Mouse (Mus musculus): ENCODE results near the gene Begain. TPM values are rescaled to one million over a fixed set of nuclear protein-coding genes. Genes with fewer than 3 reads are reported as not detected.

Begain gene
- polyA plus RNA-seq, 2 experiments, result 0.88 to 1.4 TPM

DNA sequence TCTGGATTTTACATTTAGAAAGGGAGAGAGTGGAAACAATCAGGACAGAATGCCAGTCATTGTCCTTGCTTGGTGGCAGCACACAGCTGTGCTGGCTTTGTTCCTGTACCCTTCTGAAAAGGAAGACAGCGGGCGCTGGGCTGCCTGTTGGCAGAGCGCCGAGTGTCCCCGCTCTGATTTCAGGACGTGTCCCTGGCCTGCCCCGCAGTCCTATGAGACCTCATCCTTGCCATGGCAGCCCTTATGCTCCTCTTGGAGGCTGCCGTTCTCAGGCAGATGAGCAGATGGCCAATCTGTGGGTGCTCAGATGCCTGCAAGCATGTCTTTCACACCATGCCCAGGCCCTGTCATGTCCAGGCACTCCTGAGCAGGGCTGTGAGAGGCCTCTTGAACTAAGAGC lies 17.7 kb upstream of the Begain start:
- H3K27ac ChIP-seq, result no peak overlapping the region
- TF ChIP-seq EP300 (IDR thresholded peaks at IDR 0.05; ENCODE audit: low read depth) (no peak), CTCF (IDR thresholded peaks at IDR 0.05; ENCODE audit: low read depth) (no peak)
- 74% methylated on average over 8 of the region's 8 CpGs for WGBS (ENCODE audit: insufficient replicate concordance)
- no peak for DNase-seq (ENCODE audit: low read depth in 3 of 3, low spot score in 3 of 3)
- no peak overlapping the region for H3K4me2 ChIP-seq (ENCODE audit: low read depth)
- no peaks in the 10 kb centered on the region for H3K4me1 ChIP-seq (replicated peaks; ENCODE audit: control insufficient read depth in 2 of 2, insufficient read depth in 2 of 2, low read length in 1 of 2)
- no peaks in the 10 kb centered on the region for H3K36me3 ChIP-seq (replicated peaks; ENCODE audit: control insufficient read depth, insufficient read depth, low read depth)
- no peak overlapping the region for H3K9ac ChIP-seq (replicated peaks)
- no peak for ATAC-seq (ENCODE audit: insufficient read depth)
- no peaks in the 10 kb centered on the region for H3K27me3 ChIP-seq (ENCODE audit: control insufficient read depth, insufficient read depth, low read length)
- no peak overlapping the region for H3K4me3 ChIP-seq (ENCODE audit: insufficient read depth in 1 of 2, low read depth in 2 of 2, low read length in 2 of 2)
- no peaks in the 10 kb centered on the region for H3K9me3 ChIP-seq (ENCODE audit: control insufficient read depth, low read length)

DNA sequence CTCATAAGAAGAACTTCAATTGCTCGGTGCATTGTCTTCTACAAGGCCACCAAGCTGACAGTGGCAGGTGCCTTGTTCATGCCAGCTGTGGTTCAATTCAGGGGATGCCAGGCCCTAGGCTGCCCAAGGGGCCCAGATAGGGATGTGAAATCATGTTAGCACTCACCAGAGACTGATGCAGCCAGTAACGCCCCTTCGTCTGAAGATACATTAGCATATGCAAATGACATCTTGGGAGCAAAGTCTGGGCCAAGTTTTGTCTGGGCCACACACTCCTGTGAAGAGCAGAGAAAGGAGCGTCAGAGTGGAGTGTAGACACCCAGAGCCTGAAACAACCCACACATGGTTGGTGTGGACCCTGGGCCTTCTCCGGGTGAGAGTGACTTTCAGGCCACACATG lies 17.0 kb upstream of the Begain start:
- no peak for TF ChIP-seq CTCF (IDR thresholded peaks at IDR 0.05; ENCODE audit: low read depth)
- TF ChIP-seq EP300 (IDR thresholded peaks at IDR 0.05; ENCODE audit: low read depth), result no peak
- Histone ChIP-seq H3K36me3 (replicated peaks; ENCODE audit: control insufficient read depth, insufficient read depth, low read depth) (no peaks in the 10 kb centered on the region), H3K27ac (no peak overlapping the region), H3K9me3 (ENCODE audit: control insufficient read depth, low read length) (no peaks in the 10 kb centered on the region), H3K9ac (replicated peaks) (no peak overlapping the region), H3K27me3 (ENCODE audit: control insufficient read depth, insufficient read depth, low read length) (no peaks in the 10 kb centered on the region), H3K4me3 (ENCODE audit: insufficient read depth in 1 of 2, low read depth in 2 of 2, low read length in 2 of 2) (no peak overlapping the region), H3K4me2 (ENCODE audit: low read depth) (no peak overlapping the region), H3K4me1 (replicated peaks; ENCODE audit: control insufficient read depth in 2 of 2, insufficient read depth in 2 of 2, low read length in 1 of 2) (no peaks in the 10 kb centered on the region)
- DNase-seq (ENCODE audit: low read depth in 3 of 3, low spot score in 3 of 3), result no peak
- WGBS (ENCODE audit: insufficient replicate concordance), result 64% methylated on average over 5 of the region's 5 CpGs
- ATAC-seq (ENCODE audit: insufficient read depth), result no peak

- Histone ChIP-seq H3K4me2 (ENCODE audit: low read depth) (no peak overlapping the region), H3K4me3 (ENCODE audit: insufficient read depth in 1 of 2, low read depth in 2 of 2, low read length in 2 of 2) (no peak overlapping the region), H3K36me3 (replicated peaks; ENCODE audit: control insufficient read depth, insufficient read depth, low read depth) (no peaks in the 10 kb centered on the region), H3K27me3 (ENCODE audit: control insufficient read depth, insufficient read depth, low read length) (no peaks in the 10 kb centered on the region), H3K4me1 (replicated peaks; ENCODE audit: control insufficient read depth in 2 of 2, insufficient read depth in 2 of 2, low read length in 1 of 2) (no peaks in the 10 kb centered on the region), H3K27ac (no peak overlapping the region), H3K9ac (replicated peaks) (no peak overlapping the region), H3K9me3 (ENCODE audit: control insufficient read depth, low read length) (no peaks in the 10 kb centered on the region)
- TF ChIP-seq EP300 (IDR thresholded peaks at IDR 0.05; ENCODE audit: low read depth) (no peak), CTCF (IDR thresholded peaks at IDR 0.05; ENCODE audit: low read depth) (no peak)
- ATAC-seq (ENCODE audit: insufficient read depth) (no peak), DNase-seq (ENCODE audit: low read depth in 3 of 3, low spot score in 3 of 3) (no peak)
- WGBS (ENCODE audit: insufficient replicate concordance), result 59% methylated on average over 3 of the region's 3 CpGs
Observed at GRCm38 (mm10) chr12:109083476-109083875, 15.5 kb upstream of the Begain start.

- H3K4me3 ChIP-seq (ENCODE audit: insufficient read depth in 1 of 2, low read depth in 2 of 2, low read length in 2 of 2), result no peak overlapping the region
- H3K27ac ChIP-seq, result no peak overlapping the region
- H3K9ac ChIP-seq (replicated peaks), result no peak overlapping the region
- WGBS (ENCODE audit: insufficient replicate concordance), result 59% methylated on average over 6 of the region's 6 CpGs
- H3K9me3 ChIP-seq (ENCODE audit: control insufficient read depth, low read length), result no peaks in the 10 kb centered on the region
- H3K27me3 ChIP-seq (ENCODE audit: control insufficient read depth, insufficient read depth, low read length), result no peaks in the 10 kb centered on the region
- TF ChIP-seq CTCF (IDR thresholded peaks at IDR 0.05; ENCODE audit: low read depth) (no peak), EP300 (IDR thresholded peaks at IDR 0.05; ENCODE audit: low read depth) (no peak)
- no peaks in the 10 kb centered on the region for H3K4me1 ChIP-seq (replicated peaks; ENCODE audit: control insufficient read depth in 2 of 2, insufficient read depth in 2 of 2, low read length in 1 of 2)
- no peak overlapping the region for H3K4me2 ChIP-seq (ENCODE audit: low read depth)
- ATAC-seq (ENCODE audit: insufficient read depth) (no peak), DNase-seq (ENCODE audit: low read depth in 3 of 3, low spot score in 3 of 3) (no peak)
- no peaks in the 10 kb centered on the region for H3K36me3 ChIP-seq (replicated peaks; ENCODE audit: control insufficient read depth, insufficient read depth, low read depth)
Observed at GRCm38 (mm10) chr12:109077036-109077435, 9.0 kb upstream of the Begain start.

GRCm38 (mm10) chr12:109074777-109075285 lies 6.8 kb upstream of the Begain start:
- no peaks in the 10 kb centered on the region for H3K36me3 ChIP-seq (replicated peaks; ENCODE audit: control insufficient read depth, insufficient read depth, low read depth)
- WGBS (ENCODE audit: insufficient replicate concordance), result 44% methylated on average over 2 of the region's 2 CpGs
- no peak overlapping the region for H3K4me2 ChIP-seq (ENCODE audit: low read depth)
- TF ChIP-seq EP300 (IDR thresholded peaks at IDR 0.05; ENCODE audit: low read depth), result no peak
- TF ChIP-seq CTCF (IDR thresholded peaks at IDR 0.05; ENCODE audit: low read depth), result no peak
- H3K4me3 ChIP-seq (ENCODE audit: insufficient read depth in 1 of 2, low read depth in 2 of 2, low read length in 2 of 2), result no peak overlapping the region
- H3K9me3 ChIP-seq (ENCODE audit: control insufficient read depth, low read length), result no peaks in the 10 kb centered on the region
- DNase-seq (ENCODE audit: low read depth in 3 of 3, low spot score in 3 of 3) (no peak), ATAC-seq (ENCODE audit: insufficient read depth) (no peak)
- no peak overlapping the region for H3K9ac ChIP-seq (replicated peaks)
- H3K4me1 ChIP-seq (replicated peaks; ENCODE audit: control insufficient read depth in 2 of 2, insufficient read depth in 2 of 2, low read length in 1 of 2), result no peaks in the 10 kb centered on the region
- H3K27ac ChIP-seq, result no peak overlapping the region
- H3K27me3 ChIP-seq (ENCODE audit: control insufficient read depth, insufficient read depth, low read length), result no peaks in the 10 kb centered on the region

All from liver, embryonic 14.5 days (tissue).